Mouse (Mus musculus) brain, embryonic 14.5 days (tissue): ENCODE results near the gene 4632433K11Rik.

Experiments used
- CTCF ChIP-seq: fragments of 200-500 bp; IDR thresholded peaks from 2 replicates; pipeline ENCODE4 v1.5.1; 2012; ENCODE audit warnings: inconsistent platforms, mild to moderate bottlenecking, moderate library complexity, borderline replicate concordance; ENCODE audit not compliant: insufficient read depth, insufficient read length; ENCODE audit errors: extremely low read depth
- POLR2A ChIP-seq: fragments of 200-500 bp; IDR thresholded peaks from 2 replicates; pipeline ENCODE4 v1.6.1; 2012; ENCODE audit warnings: mild to moderate bottlenecking, inconsistent platforms, borderline replicate concordance; ENCODE audit not compliant: poor library complexity, insufficient read depth, insufficient read length, severe bottlenecking; ENCODE audit errors: extremely low read depth

DNA sequence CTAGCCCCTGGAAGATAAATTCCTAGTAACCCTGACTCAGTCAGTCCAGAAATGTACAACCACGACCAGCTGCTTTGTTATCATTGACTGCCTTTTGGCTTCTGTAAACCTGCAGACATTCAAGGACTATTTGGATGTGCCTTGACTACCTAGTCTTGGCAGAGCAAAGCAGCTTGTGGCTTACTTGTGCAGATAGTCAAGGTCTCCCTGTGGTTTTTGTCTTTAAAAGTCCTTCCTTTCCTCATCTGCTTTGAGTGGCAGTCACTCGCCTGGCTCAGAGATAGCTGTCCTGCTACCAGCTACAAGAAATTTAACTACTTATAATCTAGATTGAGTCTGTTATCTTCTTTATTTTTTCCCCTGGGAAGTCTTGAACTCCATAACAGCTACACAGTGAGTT is 11.1 kb downstream of the 4632433K11Rik start:
- TF ChIP-seq CTCF (no peak), POLR2A (no peak)
